Mouse (Mus musculus): ENCODE measurements at regions not wholly inside any gene's neighbourhood (a gene's known extent, or its start where the extent isn't known, plus 50 kb on each side); places are given as distances from the start of the nearest gene placed in this dataset.

DNA sequence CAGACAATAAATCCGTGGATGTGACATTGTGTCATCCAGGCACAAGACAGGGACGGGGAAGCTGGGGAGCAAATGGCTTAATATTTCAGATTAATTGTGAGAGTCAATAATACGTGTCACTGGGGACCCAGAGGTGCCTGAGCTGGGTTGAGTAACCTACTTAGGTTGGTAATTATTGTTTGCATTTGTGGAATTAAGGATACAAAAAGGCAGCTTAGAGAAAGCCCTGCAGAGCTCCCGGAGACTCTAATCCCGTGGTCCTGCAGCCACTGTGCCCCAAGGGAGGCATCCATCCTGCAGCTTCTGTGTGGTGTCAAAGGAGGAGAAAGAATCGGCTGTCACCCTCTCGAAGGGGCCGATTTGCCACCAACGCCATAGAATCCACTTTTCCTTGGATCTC, 139.3 kb upstream of the Kazn start:
- in situ Hi-C loops (cut with MboI), result no loop called here

GRCm38 (mm10) chr4:142367774-142368173, 128.6 kb upstream of the Kazn start:
- in situ Hi-C loops (cut with MboI), result no loop called here

DNA sequence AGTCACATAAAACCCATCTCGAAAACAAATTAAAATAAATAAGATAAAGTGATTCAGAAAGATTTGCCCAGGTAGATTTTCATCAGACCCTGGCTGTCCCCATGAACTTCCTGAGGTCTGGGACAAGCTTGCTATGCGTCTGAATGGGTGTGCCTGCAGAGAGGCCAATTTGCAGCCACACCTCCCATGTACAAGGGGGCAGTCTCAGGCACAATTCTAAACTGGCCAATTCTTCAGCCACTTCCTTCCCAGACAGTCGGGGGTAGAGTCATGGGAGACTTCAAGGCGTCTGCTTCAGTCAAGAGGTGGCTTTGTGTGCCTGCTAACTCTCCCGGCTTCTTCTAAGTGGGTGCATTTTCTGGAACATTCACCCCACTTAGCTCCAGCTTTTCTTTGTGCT, 122.9 kb upstream of the Kazn start:
- in situ Hi-C loops (cut with MboI), result no loop called here

GRCm38 (mm10) chr4:142358866-142359265, 119.7 kb upstream of the Kazn start:
- in situ Hi-C loops (cut with MboI), result no loop called here

DNA sequence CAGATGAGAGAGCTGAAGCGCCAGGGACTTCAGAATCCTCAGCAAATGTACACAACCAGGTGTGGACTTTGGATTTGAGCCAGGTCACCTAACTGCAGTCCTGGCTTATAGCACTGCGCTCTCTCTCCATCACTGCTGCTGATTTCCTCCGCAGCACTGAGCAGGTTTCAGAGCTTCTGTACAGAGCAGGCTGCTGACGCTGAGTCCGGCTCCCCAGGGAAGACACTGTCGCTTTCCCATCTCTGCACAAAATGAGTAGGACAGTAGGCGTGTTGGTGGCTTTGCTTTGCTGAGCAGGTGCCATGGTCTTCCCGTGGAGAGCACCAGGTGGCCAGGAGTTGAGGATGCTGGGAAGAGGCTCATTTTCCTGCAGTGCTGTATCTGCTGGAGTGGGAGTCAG, 116.2 kb upstream of the Kazn start:
- in situ Hi-C loops (cut with MboI), result no loop called here

- in situ Hi-C loops (cut with MboI), result no loop called here
These were observed 114.3 kb upstream of the Kazn start for GRCm38 (mm10) chr4:142353526-142353925.

GRCm38 (mm10) chr4:142351831-142352230, 112.6 kb upstream of the Kazn start:
- in situ Hi-C loops (cut with MboI), result no loop called here

- in situ Hi-C loops (cut with MboI), result no loop called here
These were observed 111.8 kb upstream of the Kazn start for GRCm38 (mm10) chr4:142350986-142351385.

- in situ Hi-C loops (cut with MboI), result no loop called here
These were observed 109.7 kb upstream of the Kazn start for GRCm38 (mm10) chr4:142348910-142349309.

DNA sequence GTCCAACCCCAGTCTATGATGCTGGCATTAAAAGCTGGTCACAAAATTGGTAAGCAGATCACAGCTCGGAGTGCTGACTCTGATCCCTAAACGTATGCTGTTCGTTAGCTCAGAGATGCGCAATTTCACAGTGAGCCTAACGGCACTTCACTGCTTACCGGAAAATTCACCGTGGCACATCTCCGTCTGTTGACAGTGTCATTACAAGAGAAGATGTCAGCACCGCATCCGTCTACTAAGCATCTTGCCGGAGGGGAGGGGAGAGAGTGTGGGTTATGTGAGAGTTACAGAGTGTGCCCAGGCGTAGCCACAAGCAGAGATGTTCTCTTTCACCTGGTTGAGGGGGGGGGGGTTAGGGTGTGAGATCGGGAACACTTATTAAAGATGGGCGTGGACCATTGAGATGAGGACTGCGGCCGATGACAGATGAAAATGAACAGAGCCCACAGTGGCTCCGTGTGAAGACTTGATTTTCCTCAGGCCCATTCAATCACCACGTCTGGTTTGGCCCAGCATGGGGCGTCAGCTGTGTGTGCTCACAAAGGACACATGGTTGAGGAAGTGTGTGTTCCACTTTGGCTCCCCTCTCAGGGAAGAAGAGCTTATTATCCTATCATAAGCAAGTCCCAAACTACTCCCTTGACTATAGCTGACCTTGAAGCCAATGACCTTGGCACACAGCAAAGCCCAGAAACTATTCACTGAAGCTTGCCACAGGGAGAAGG, 103.4 kb upstream of the Kazn start:
- in situ Hi-C loops (cut with MboI), result no loop called here

- in situ Hi-C loops (cut with MboI), result no loop called here
These were observed 102.1 kb upstream of the Kazn start for GRCm38 (mm10) chr4:142341305-142341704.

DNA sequence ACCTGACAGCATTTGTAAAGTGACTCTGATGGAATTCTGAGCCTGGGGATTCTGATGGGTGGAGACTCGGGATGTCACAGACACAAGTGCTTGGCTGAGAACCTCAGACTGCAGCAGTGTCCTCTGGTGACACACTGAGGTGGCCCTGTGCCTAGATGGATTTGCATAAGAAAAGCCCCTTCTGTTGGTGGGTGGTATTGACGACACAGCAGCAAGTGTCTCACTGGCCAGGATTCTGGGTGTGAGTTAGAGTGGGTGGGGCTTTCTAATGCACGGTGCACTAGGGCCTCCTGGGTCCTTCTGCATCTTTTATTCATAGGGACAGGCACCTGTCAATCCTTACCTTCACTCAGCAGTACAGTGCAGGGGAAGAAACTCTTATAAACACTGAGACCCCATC, 100.9 kb upstream of the Kazn start:
- in situ Hi-C loops (cut with MboI), result no loop called here

GRCm38 (mm10) chr4:142337701-142338100, 98.5 kb upstream of the Kazn start:
- in situ Hi-C loops (cut with MboI), result no loop called here

DNA sequence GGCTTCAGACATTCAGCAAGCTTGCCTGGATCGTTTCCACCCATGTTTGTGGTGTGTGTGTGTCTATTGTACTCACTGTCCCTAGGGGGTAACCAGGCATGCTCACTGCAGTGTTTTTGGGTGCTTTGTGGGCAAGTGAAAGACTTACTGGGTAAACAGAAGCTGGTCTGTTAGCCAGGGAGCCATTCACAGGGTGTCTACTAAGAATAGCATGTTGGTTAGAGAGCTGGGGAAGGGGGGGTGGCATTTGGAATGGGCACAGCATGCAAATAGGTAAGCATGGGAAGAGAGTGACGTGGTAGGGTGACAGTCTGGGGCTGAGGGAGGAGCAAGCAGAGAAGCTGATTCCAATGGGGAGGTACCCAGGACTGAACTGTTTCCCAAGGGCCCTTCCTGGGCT, 97.7 kb upstream of the Kazn start:
- in situ Hi-C loops (cut with MboI), result no loop called here

- in situ Hi-C loops (cut with MboI), result no loop called here
These were observed 94.9 kb upstream of the Kazn start for GRCm38 (mm10) chr4:142334084-142334483.

- in situ Hi-C loops (cut with MboI), result no loop called here
These were observed 91.4 kb upstream of the Kazn start for GRCm38 (mm10) chr4:142330599-142330998.

GRCm38 (mm10) chr4:142329600-142329999, 90.4 kb upstream of the Kazn start:
- in situ Hi-C loops (cut with MboI), result no loop called here

GRCm38 (mm10) chr4:142326511-142326910, 87.3 kb upstream of the Kazn start:
- in situ Hi-C loops (cut with MboI), result no loop called here

DNA sequence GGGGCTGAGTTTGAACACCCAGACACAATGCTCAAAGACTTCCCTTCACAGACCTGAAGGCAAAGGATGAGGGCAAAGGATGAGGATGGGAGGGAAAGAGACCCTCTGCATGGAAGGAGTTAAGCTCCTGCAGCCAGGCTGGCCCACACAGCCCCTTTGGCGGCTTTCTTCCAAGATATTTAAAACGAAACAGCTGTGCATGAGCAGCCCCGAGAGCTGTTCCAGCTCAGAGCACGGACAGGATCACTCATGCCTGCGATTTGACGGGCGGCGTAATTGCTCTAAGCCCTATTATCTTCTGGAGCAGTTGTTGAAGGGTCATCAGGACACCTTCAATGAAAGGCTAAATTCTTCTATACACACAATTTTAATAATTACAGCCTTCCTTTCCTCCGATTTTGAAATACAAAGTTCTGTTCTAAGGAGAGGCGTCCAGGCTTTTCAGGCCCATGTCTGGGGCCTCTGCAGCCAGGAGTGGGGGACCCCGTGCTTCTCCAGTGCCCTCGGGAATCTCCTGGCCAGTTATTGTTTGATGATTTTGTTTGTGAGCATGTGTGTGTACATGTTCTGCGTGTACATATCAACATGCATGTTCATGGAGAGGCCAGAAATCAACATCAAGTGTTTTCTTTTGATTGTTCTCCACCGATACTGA, 82.1 kb upstream of the Kazn start:
- in situ Hi-C loops (cut with MboI), result no loop called here

DNA sequence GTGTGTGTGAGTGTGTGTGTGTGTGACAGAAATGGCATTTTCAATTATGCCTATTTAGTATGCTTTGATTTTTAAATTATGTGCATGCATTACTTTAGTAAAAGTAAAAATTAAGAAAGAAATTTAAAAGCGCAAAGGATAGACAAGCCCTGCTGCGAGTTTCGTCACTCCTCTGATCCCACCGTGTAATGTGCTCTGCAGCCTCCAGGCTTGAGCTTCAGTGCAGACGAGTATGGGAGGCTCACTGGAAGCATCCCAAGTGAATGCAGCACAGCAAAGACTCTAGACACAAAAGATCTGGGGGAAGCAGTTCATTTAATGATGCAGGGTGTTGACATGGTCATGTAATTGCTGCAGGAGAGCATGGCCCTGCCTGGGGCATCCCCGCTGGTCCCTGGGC, 71.1 kb upstream of the Kazn start:
- in situ Hi-C loops (cut with MboI), result no loop called here

DNA sequence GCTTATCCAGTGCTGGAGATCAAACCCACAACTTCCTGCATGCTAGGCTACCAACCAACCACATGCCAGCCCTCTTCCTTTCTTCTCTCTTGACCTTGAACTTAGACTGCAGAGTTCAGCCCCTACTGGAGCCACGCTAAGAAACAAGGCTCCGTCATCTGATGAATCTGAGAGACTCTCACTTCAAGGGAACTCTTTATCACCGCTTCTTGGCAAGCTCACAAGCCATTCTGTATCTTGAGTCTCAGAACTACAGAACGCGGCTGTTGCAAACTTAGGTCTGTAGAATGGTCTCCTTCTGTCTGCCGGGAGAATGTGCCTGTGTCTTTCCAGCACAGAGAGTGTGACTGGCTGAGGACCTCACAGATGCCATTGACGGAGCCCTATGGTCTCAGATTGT, 69.1 kb upstream of the Kazn start:
- in situ Hi-C loops (cut with MboI), result no loop called here

GRCm38 (mm10) chr4:142307321-142307720, 68.1 kb upstream of the Kazn start:
- in situ Hi-C loops (cut with MboI), result no loop called here

DNA sequence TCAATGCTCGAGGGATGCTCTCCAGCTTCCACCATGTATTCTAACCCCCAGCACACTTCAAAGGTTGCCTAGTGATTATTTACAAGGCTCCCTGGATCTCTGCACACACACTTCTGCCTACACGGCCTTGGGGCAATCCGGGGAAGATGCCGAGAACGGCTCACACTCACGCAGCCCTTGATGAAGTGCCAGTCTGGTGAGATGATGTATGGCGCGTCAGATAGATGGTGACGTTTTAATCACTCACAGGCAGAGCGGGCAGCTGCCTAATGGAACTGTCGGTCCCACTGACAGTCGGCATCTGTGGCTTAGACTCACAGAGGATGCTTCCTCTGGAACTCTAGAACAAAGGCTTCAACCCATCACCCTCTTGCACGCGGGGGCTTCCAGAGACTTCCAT, 66.9 kb upstream of the Kazn start:
- in situ Hi-C loops (cut with MboI), result no loop called here

Data from mature B cell (primary cell).